Mouse (Mus musculus): ENCODE measurements around the gene Olfr1048. TPM values are rescaled to one million over a fixed set of nuclear protein-coding genes. Genes with fewer than 3 reads are reported as not detected.

Olfr1048 gene
- total and polyA plus RNA-seq, 3 experiments = not detected

GRCm38 (mm10) chr2:86219214-86219613 lies 20.9 kb downstream of the Olfr1048 start, which contains the start of gene Olfr1046:
Gene Olfr1046, minus strand, starts transcription at chr2:86219314.
- no peak within 1 kb of the TSS for H3K4me2 ChIP-seq (ENCODE audit: insufficient read depth, low read depth, poor library complexity, severe bottlenecking)
- H3K27ac ChIP-seq (ENCODE audit: insufficient read depth, low read depth) = no peak within 1 kb of the TSS
- no peak within 1 kb of the TSS for H3K9ac ChIP-seq (ENCODE audit: insufficient read depth, low read depth)
- H3K4me1 ChIP-seq (ENCODE audit: control insufficient read depth in 1 of 2, insufficient read depth in 2 of 2) = no peaks in the 10 kb centered on the region
- dilution Hi-C loops (cut with MboI; ENCODE audit: extremely low pct_ligation_motif_present, extremely low pct_unique_long_range_greater_than_20kb, low sequenced_read_pairs) = no loop called here
- in situ Hi-C loops (cut with MboI; ENCODE audit: low pct_ligation_motif_present, low pct_unique_long_range_greater_than_20kb, low sequenced_read_pairs) = no loop called here
- TF ChIP-seq SIN3A (IDR thresholded peaks at IDR 0.05; ENCODE audit: low read length) (no peak), MYC (IDR thresholded peaks at IDR 0.05; ENCODE audit: low read depth, low read length) (no peak), ZMIZ1 (IDR thresholded peaks at IDR 0.05; ENCODE audit: low read depth, low read length) (no peak), ZNF384 (IDR thresholded peaks at IDR 0.05; ENCODE audit: low read depth, low read length) (no peak), CHD2 (IDR thresholded peaks at IDR 0.05; ENCODE audit: low read length) (no peak), EP300 (IDR thresholded peaks at IDR 0.05; ENCODE audit: low read length) (no peak), ZKSCAN1 (IDR thresholded peaks at IDR 0.05; ENCODE audit: borderline replicate concordance, low read depth, low read length) (no peak), BHLHE40 (IDR thresholded peaks at IDR 0.05; ENCODE audit: low read depth, low read length) (no peak), MAFK (IDR thresholded peaks at IDR 0.05; ENCODE audit: insufficient replicate concordance, low read length) (no peak)
- H3K79me2 ChIP-seq (replicated peaks; ENCODE audit: control insufficient read depth, extremely low read depth, insufficient read depth, poor library complexity, severe bottlenecking) = no peaks in the 10 kb centered on the region
- no peaks in the 10 kb centered on the region for H3K36me3 ChIP-seq (replicated peaks in 1 of 2; ENCODE audit: control insufficient read depth in 1 of 2, insufficient read depth in 1 of 2, low read length in 1 of 2)
- no peak within 1 kb of the TSS for H3K4me3 ChIP-seq (replicated peaks in 1 of 3; ENCODE audit: low read depth in 2 of 3, low read length in 2 of 3, poor library complexity in 1 of 3)
- H3K9me3 ChIP-seq (replicated peaks; ENCODE audit: low read length) = peaks cover 4% of the 10 kb centered on the region
- no peaks in the 10 kb centered on the region for H3K27me3 ChIP-seq (replicated peaks)
- no peak for DNase-seq (ENCODE audit: extremely low read depth)

GRCm38 (mm10) chr2:86202909-86203308 lies 37.2 kb downstream of the Olfr1048 start, which contains the start of gene Olfr1045:
Gene Olfr1045, minus strand, starts transcription at chr2:86203009.
- Histone ChIP-seq H3K9me3 (replicated peaks; ENCODE audit: low read length) (peaks cover 15% of the 10 kb centered on the region), H3K79me2 (replicated peaks; ENCODE audit: control insufficient read depth, extremely low read depth, insufficient read depth, poor library complexity, severe bottlenecking) (no peaks in the 10 kb centered on the region), H3K4me1 (ENCODE audit: control insufficient read depth in 1 of 2, insufficient read depth in 2 of 2) (no peaks in the 10 kb centered on the region), H3K9ac (ENCODE audit: insufficient read depth, low read depth) (no peak within 1 kb of the TSS), H3K27ac (ENCODE audit: insufficient read depth, low read depth) (no peak within 1 kb of the TSS), H3K4me3 (replicated peaks in 1 of 3; ENCODE audit: low read depth in 2 of 3, low read length in 2 of 3, poor library complexity in 1 of 3) (no peak within 1 kb of the TSS), H3K27me3 (replicated peaks) (no peaks in the 10 kb centered on the region), H3K36me3 (replicated peaks in 1 of 2; ENCODE audit: control insufficient read depth in 1 of 2, insufficient read depth in 1 of 2, low read length in 1 of 2) (no peaks in the 10 kb centered on the region), H3K4me2 (ENCODE audit: insufficient read depth, low read depth, poor library complexity, severe bottlenecking) (no peak within 1 kb of the TSS)
- no peak for TF ChIP-seq JUND (conservative IDR thresholded peaks at IDR 0.05; ENCODE audit: low read depth, low read length)
- no peak for TF ChIP-seq MEF2A (IDR thresholded peaks at IDR 0.05; ENCODE audit: borderline replicate concordance, low read depth, low read length)
- no peak for TF ChIP-seq GABPA (IDR thresholded peaks at IDR 0.05; ENCODE audit: insufficient replicate concordance, low read depth, low read length)
- no peak for TF ChIP-seq ZKSCAN1 (IDR thresholded peaks at IDR 0.05; ENCODE audit: borderline replicate concordance, low read depth, low read length)
- TF ChIP-seq BHLHE40 (IDR thresholded peaks at IDR 0.05; ENCODE audit: low read depth, low read length) = no peak
- no peak for TF ChIP-seq MAFK (IDR thresholded peaks at IDR 0.05; ENCODE audit: insufficient replicate concordance, low read length)
- TF ChIP-seq MYC (IDR thresholded peaks at IDR 0.05; ENCODE audit: low read depth, low read length) = no peak
- in situ Hi-C loops (cut with MboI; ENCODE audit: low pct_ligation_motif_present, low pct_unique_long_range_greater_than_20kb, low sequenced_read_pairs) (no loop called here), dilution Hi-C loops (cut with MboI; ENCODE audit: extremely low pct_ligation_motif_present, extremely low pct_unique_long_range_greater_than_20kb, low sequenced_read_pairs) (no loop called here)
- DNase-seq (ENCODE audit: extremely low read depth) = no peak

GRCm38 (mm10) chr2:86195863-86196262 lies 44.2 kb downstream of the Olfr1048 start:
- Histone ChIP-seq H3K9ac (ENCODE audit: insufficient read depth, low read depth) (no peak overlapping the region), H3K36me3 (replicated peaks in 1 of 2; ENCODE audit: control insufficient read depth in 1 of 2, insufficient read depth in 1 of 2, low read length in 1 of 2) (no peaks in the 10 kb centered on the region), H3K27ac (ENCODE audit: insufficient read depth, low read depth) (no peak overlapping the region), H3K9me3 (replicated peaks; ENCODE audit: low read length) (peaks cover 24% of the 10 kb centered on the region), H3K4me1 (ENCODE audit: control insufficient read depth in 1 of 2, insufficient read depth in 2 of 2) (no peaks in the 10 kb centered on the region), H3K27me3 (replicated peaks) (no peaks in the 10 kb centered on the region), H3K79me2 (replicated peaks; ENCODE audit: control insufficient read depth, extremely low read depth, insufficient read depth, poor library complexity, severe bottlenecking) (no peaks in the 10 kb centered on the region), H3K4me2 (ENCODE audit: insufficient read depth, low read depth, poor library complexity, severe bottlenecking) (no peak overlapping the region), H3K4me3 (replicated peaks in 1 of 3; ENCODE audit: low read depth in 2 of 3, low read length in 2 of 3, poor library complexity in 1 of 3) (no peak overlapping the region)
- TF ChIP-seq MAFK (IDR thresholded peaks at IDR 0.05; ENCODE audit: insufficient replicate concordance, low read length) (no peak), ZC3H11A (IDR thresholded peaks at IDR 0.05; ENCODE audit: low read depth, low read length) (no peak), SMC3 (IDR thresholded peaks at IDR 0.05; ENCODE audit: low read depth, low read length) (no peak), HCFC1 (IDR thresholded peaks at IDR 0.05; ENCODE audit: low read depth, low read length) (no peak), UBTF (IDR thresholded peaks at IDR 0.05; ENCODE audit: low read depth, low read length) (no peak), MAZ (IDR thresholded peaks at IDR 0.05; ENCODE audit: low read depth, low read length) (no peak), ZKSCAN1 (IDR thresholded peaks at IDR 0.05; ENCODE audit: borderline replicate concordance, low read depth, low read length) (no peak), POLR2AphosphoS2 (IDR thresholded peaks at IDR 0.05; ENCODE audit: low read depth, low read length) (no peak), RCOR1 (conservative IDR thresholded peaks at IDR 0.05; ENCODE audit: low read depth, low read length) (no peak), CTCF (conservative IDR thresholded peaks at IDR 0.05 in 1 of 2, IDR thresholded peaks at IDR 0.05 in 1 of 2; ENCODE audit: low read depth in 2 of 2, low read length in 2 of 2) (no peak), IRF4 (IDR thresholded peaks at IDR 0.05; ENCODE audit: low read depth, low read length) (no peak), GABPA (IDR thresholded peaks at IDR 0.05; ENCODE audit: insufficient replicate concordance, low read depth, low read length) (no peak), CHD2 (IDR thresholded peaks at IDR 0.05; ENCODE audit: low read length) (no peak), USF1 (IDR thresholded peaks at IDR 0.05; ENCODE audit: low read depth, low read length) (no peak)
- in situ Hi-C loops (cut with MboI; ENCODE audit: low pct_ligation_motif_present, low pct_unique_long_range_greater_than_20kb, low sequenced_read_pairs) (no loop called here), dilution Hi-C loops (cut with MboI; ENCODE audit: extremely low pct_ligation_motif_present, extremely low pct_unique_long_range_greater_than_20kb, low sequenced_read_pairs) (no loop called here)
- no peak for DNase-seq (ENCODE audit: extremely low read depth)

Measured in CH12.LX (cell line).